Mouse (Mus musculus): ENCODE results near the gene Nob1. TPM values are rescaled to one million over a fixed set of nuclear protein-coding genes. Genes with fewer than 3 reads are reported as not detected.

Gene Nob1
- polyA plus RNA-seq, 1 experiment from 2014 or later = 48.8 TPM

DNA sequence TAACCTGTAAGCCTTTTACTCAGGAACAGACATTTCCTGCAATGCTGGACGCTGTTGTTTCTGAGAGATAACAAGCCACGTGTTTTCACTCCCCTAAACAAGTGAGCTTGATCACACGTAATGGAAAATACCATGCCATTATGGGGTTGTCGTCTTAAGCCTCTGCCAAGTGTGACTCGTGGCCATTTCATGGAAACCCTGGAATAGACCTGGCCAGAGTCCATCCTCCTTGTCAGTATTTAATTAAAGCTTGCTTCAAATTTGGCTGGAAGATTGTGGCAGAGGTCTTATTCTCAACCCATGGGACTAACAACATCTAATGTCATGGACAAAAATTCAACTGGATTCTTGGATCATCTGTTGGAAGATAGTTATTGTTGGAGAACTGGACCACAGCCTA lies 38.7 kb downstream of the Nob1 start:
- H3K27ac ChIP-seq (ENCODE audit: low read depth, low read length) = no peak overlapping the region
- H3K9ac ChIP-seq (ENCODE audit: low read depth, low read length) = no peak overlapping the region
- H3K4me1 ChIP-seq (ENCODE audit: control insufficient read depth, insufficient read depth, low read length) = peaks cover 3% of the 10 kb centered on the region; the same call in 1 of the 2 replicates
- H3K4me3 ChIP-seq (ENCODE audit: low read depth, low read length) = no peak overlapping the region
- H3K4me2 ChIP-seq = no peak overlapping the region
- H3K36me3 ChIP-seq (ENCODE audit: control insufficient read depth, insufficient read depth, low read length) = no peaks in the 10 kb centered on the region
- ATAC-seq (replicated peaks; ENCODE audit: insufficient number of reproducible peaks, low FRiP score, low TSS enrichment) = no peak
- H3K27me3 ChIP-seq (ENCODE audit: control insufficient read depth, insufficient read depth, low read length) = no peaks in the 10 kb centered on the region
- 27% methylated on average over 5 of the region's 5 CpGs for WGBS (ENCODE audit: insufficient replicate concordance)
- no peaks in the 10 kb centered on the region for H3K9me3 ChIP-seq (replicated peaks; ENCODE audit: control insufficient read depth, low read length)

DNA sequence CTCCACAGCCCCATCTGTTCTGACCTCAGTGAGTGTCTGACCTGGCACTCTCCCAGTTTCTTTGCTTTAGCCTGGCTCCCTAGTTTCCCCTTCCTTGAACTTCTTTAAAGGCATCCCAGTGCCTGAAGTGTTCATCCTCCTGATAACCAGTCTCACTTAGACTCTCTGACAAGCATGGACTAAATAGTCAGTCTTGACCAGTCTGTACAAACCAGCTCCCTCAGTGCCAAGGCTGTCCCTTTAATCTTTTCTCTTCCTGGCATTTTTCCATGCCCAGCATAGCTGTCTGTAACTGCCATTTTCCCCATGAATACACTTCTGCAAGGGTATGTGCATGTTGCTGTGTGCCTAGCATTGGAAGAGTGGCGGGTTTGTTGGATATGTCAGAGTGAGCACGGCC lies 39.8 kb downstream of the Nob1 start:
- WGBS (ENCODE audit: insufficient replicate concordance) = 88% methylated on average over 2 of the region's 2 CpGs
- no peak for ATAC-seq (replicated peaks; ENCODE audit: insufficient number of reproducible peaks, low FRiP score, low TSS enrichment)

GRCm38 (mm10) chr8:107384651-107385050 lies 40.2 kb downstream of the Nob1 start:
- Histone ChIP-seq H3K36me3 (ENCODE audit: control insufficient read depth, insufficient read depth, low read length) (peaks cover 2% of the 10 kb centered on the region; the same call in 1 of the 2 replicates), H3K27me3 (ENCODE audit: control insufficient read depth, insufficient read depth, low read length) (no peaks in the 10 kb centered on the region), H3K4me2 (no peak overlapping the region), H3K27ac (ENCODE audit: low read depth, low read length) (no peak overlapping the region), H3K4me3 (ENCODE audit: low read depth, low read length) (no peak overlapping the region), H3K4me1 (ENCODE audit: control insufficient read depth, insufficient read depth, low read length) (peaks cover 3% of the 10 kb centered on the region; the same call in 1 of the 2 replicates), H3K9me3 (replicated peaks; ENCODE audit: control insufficient read depth, low read length) (no peaks in the 10 kb centered on the region), H3K9ac (ENCODE audit: low read depth, low read length) (no peak overlapping the region)
- 43% methylated on average over 5 of the region's 5 CpGs for WGBS (ENCODE audit: insufficient replicate concordance)
- ATAC-seq (replicated peaks; ENCODE audit: insufficient number of reproducible peaks, low FRiP score, low TSS enrichment) = no peak

More for the DNA sequence above, 39.8 kb downstream of the Nob1 start:
- H3K4me3 ChIP-seq (ENCODE audit: low read depth, low read length) = no peak overlapping the region
- peaks cover 1% of the 10 kb centered on the region; the same call in 1 of the 2 replicates for H3K36me3 ChIP-seq (ENCODE audit: control insufficient read depth, insufficient read depth, low read length)
- H3K4me1 ChIP-seq (ENCODE audit: control insufficient read depth, insufficient read depth, low read length) = peaks cover 3% of the 10 kb centered on the region; the same call in 1 of the 2 replicates
- no peak overlapping the region for H3K9ac ChIP-seq (ENCODE audit: low read depth, low read length)
- H3K27me3 ChIP-seq (ENCODE audit: control insufficient read depth, insufficient read depth, low read length) = no peaks in the 10 kb centered on the region
- H3K27ac ChIP-seq (ENCODE audit: low read depth, low read length) = no peak overlapping the region
- no peak overlapping the region for H3K4me2 ChIP-seq
- H3K9me3 ChIP-seq (replicated peaks; ENCODE audit: control insufficient read depth, low read length) = no peaks in the 10 kb centered on the region

GRCm38 (mm10) chr8:107382898-107383297 lies 42.0 kb downstream of the Nob1 start:
- no peak overlapping the region for H3K4me3 ChIP-seq (ENCODE audit: low read depth, low read length)
- H3K4me1 ChIP-seq (ENCODE audit: control insufficient read depth, insufficient read depth, low read length) = peaks cover 3% of the 10 kb centered on the region; the same call in 1 of the 2 replicates
- 75% methylated on average over 4 of the region's 4 CpGs for WGBS (ENCODE audit: insufficient replicate concordance)
- no peaks in the 10 kb centered on the region for H3K27me3 ChIP-seq (ENCODE audit: control insufficient read depth, insufficient read depth, low read length)
- no peak overlapping the region for H3K9ac ChIP-seq (ENCODE audit: low read depth, low read length)
- no peak overlapping the region for H3K27ac ChIP-seq (ENCODE audit: low read depth, low read length)
- ATAC-seq (replicated peaks; ENCODE audit: insufficient number of reproducible peaks, low FRiP score, low TSS enrichment) = no peak
- no peaks in the 10 kb centered on the region for H3K9me3 ChIP-seq (replicated peaks; ENCODE audit: control insufficient read depth, low read length)
- H3K36me3 ChIP-seq (ENCODE audit: control insufficient read depth, insufficient read depth, low read length) = peaks cover 13% of the 10 kb centered on the region
- no peak overlapping the region for H3K4me2 ChIP-seq

- ATAC-seq (replicated peaks; ENCODE audit: insufficient number of reproducible peaks, low FRiP score, low TSS enrichment) = no peak
- H3K4me1 ChIP-seq (ENCODE audit: control insufficient read depth, insufficient read depth, low read length) = peaks cover 3% of the 10 kb centered on the region; the same call in 1 of the 2 replicates
- no peak overlapping the region for H3K27ac ChIP-seq (ENCODE audit: low read depth, low read length)
- H3K36me3 ChIP-seq (ENCODE audit: control insufficient read depth, insufficient read depth, low read length) = peaks cover 13% of the 10 kb centered on the region
- no peak overlapping the region for H3K4me2 ChIP-seq
- no peak overlapping the region for H3K9ac ChIP-seq (ENCODE audit: low read depth, low read length)
- H3K27me3 ChIP-seq (ENCODE audit: control insufficient read depth, insufficient read depth, low read length) = no peaks in the 10 kb centered on the region
- H3K9me3 ChIP-seq (replicated peaks; ENCODE audit: control insufficient read depth, low read length) = no peaks in the 10 kb centered on the region
- WGBS (ENCODE audit: insufficient replicate concordance) = 83% methylated on average over 4 of the region's 4 CpGs
- no peak overlapping the region for H3K4me3 ChIP-seq (ENCODE audit: low read depth, low read length)
These were observed 43.2 kb downstream of the Nob1 start for GRCm38 (mm10) chr8:107381666-107382065.

- Histone ChIP-seq H3K4me3 (ENCODE audit: low read depth, low read length) (no peak overlapping the region), H3K4me1 (ENCODE audit: control insufficient read depth, insufficient read depth, low read length) (no peaks in the 10 kb centered on the region), H3K27ac (ENCODE audit: low read depth, low read length) (no peak overlapping the region), H3K9ac (ENCODE audit: low read depth, low read length) (no peak overlapping the region), H3K9me3 (replicated peaks; ENCODE audit: control insufficient read depth, low read length) (no peaks in the 10 kb centered on the region), H3K36me3 (ENCODE audit: control insufficient read depth, insufficient read depth, low read length) (peaks cover 13% of the 10 kb centered on the region), H3K4me2 (no peak overlapping the region), H3K27me3 (ENCODE audit: control insufficient read depth, insufficient read depth, low read length) (no peaks in the 10 kb centered on the region)
- no peak for ATAC-seq (replicated peaks; ENCODE audit: insufficient number of reproducible peaks, low FRiP score, low TSS enrichment)
- WGBS (ENCODE audit: insufficient replicate concordance) = 91% methylated on average over 8 of the region's 8 CpGs
These were observed 44.1 kb downstream of the Nob1 start for GRCm38 (mm10) chr8:107380734-107381133.

GRCm38 (mm10) chr8:107377346-107377745 lies 47.5 kb downstream of the Nob1 start:
- no peak overlapping the region for H3K9ac ChIP-seq (ENCODE audit: low read depth, low read length)
- peaks cover 16% of the 10 kb centered on the region for H3K36me3 ChIP-seq (ENCODE audit: control insufficient read depth, insufficient read depth, low read length)
- ATAC-seq (replicated peaks; ENCODE audit: insufficient number of reproducible peaks, low FRiP score, low TSS enrichment) = no peak
- H3K27ac ChIP-seq (ENCODE audit: low read depth, low read length) = no peak overlapping the region
- H3K4me1 ChIP-seq (ENCODE audit: control insufficient read depth, insufficient read depth, low read length) = no peaks in the 10 kb centered on the region
- H3K27me3 ChIP-seq (ENCODE audit: control insufficient read depth, insufficient read depth, low read length) = no peaks in the 10 kb centered on the region
- H3K9me3 ChIP-seq (replicated peaks; ENCODE audit: control insufficient read depth, low read length) = no peaks in the 10 kb centered on the region
- no peak overlapping the region for H3K4me2 ChIP-seq
- no peak overlapping the region for H3K4me3 ChIP-seq (ENCODE audit: low read depth, low read length)
- 89% methylated on average over 3 of the region's 3 CpGs for WGBS (ENCODE audit: insufficient replicate concordance)

- Histone ChIP-seq H3K4me1 (ENCODE audit: control insufficient read depth, insufficient read depth, low read length) (no peaks in the 10 kb centered on the region), H3K4me3 (ENCODE audit: low read depth, low read length) (no peak overlapping the region), H3K36me3 (ENCODE audit: control insufficient read depth, insufficient read depth, low read length) (peaks cover 31% of the 10 kb centered on the region), H3K9me3 (replicated peaks; ENCODE audit: control insufficient read depth, low read length) (no peaks in the 10 kb centered on the region), H3K4me2 (no peak overlapping the region), H3K9ac (ENCODE audit: low read depth, low read length) (no peak overlapping the region), H3K27ac (ENCODE audit: low read depth, low read length) (no peak overlapping the region), H3K27me3 (ENCODE audit: control insufficient read depth, insufficient read depth, low read length) (no peaks in the 10 kb centered on the region)
- no peak for ATAC-seq (replicated peaks; ENCODE audit: insufficient number of reproducible peaks, low FRiP score, low TSS enrichment)
- 78% methylated on average over 4 of the region's 4 CpGs for WGBS (ENCODE audit: insufficient replicate concordance)
These were observed 54.5 kb downstream of the Nob1 start for GRCm38 (mm10) chr8:107370311-107370710.

All from heart, embryonic 11.5 days (tissue).